Mouse (Mus musculus): ENCODE results near the gene Rasgrp2. TPM values are rescaled to one million over a fixed set of nuclear protein-coding genes. Genes with fewer than 3 reads are reported as not detected.

Rasgrp2 gene
- polyA plus RNA-seq, 1 experiment from 2014 or later = 32.0 TPM

Other genes with a start within 250 kb of the Rasgrp2 start
- not detected in 2 replicates for gene Majin, start 215.0 kb upstream of the Rasgrp2 start, polyA plus RNA-seq (2015; fragmentation: Nextera tagmentation; extraction: Ambion mirVana)
- 3.3 and 3.8 TPM in 2 replicates for gene Gpha2, start 173.0 kb upstream of the Rasgrp2 start, polyA plus RNA-seq (2015; fragmentation: Nextera tagmentation; extraction: Ambion mirVana)
- gene Ppp2r5b, start 163.5 kb upstream of the Rasgrp2 start, polyA plus RNA-seq (2015; fragmentation: Nextera tagmentation; extraction: Ambion mirVana) = 26.6 and 27.9 TPM in 2 replicates
- 10.3 and 10.5 TPM in 2 replicates for gene Atg2a, start 157.7 kb upstream of the Rasgrp2 start, polyA plus RNA-seq (2015; fragmentation: Nextera tagmentation; extraction: Ambion mirVana)
- gene Ehd1, start 122.6 kb upstream of the Rasgrp2 start, polyA plus RNA-seq (2015; fragmentation: Nextera tagmentation; extraction: Ambion mirVana) = 64.7 and 68.9 TPM in 2 replicates
- 0.91 and 0.92 TPM in 2 replicates for gene Cdc42bpg, start 92.9 kb upstream of the Rasgrp2 start, polyA plus RNA-seq (2015; fragmentation: Nextera tagmentation; extraction: Ambion mirVana)
- gene Men1, start 64.4 kb upstream of the Rasgrp2 start, polyA plus RNA-seq (2015; fragmentation: Nextera tagmentation; extraction: Ambion mirVana) = 91.6 and 92.4 TPM in 2 replicates
- gene Map4k2, start 58.2 kb upstream of the Rasgrp2 start, polyA plus RNA-seq (2015; fragmentation: Nextera tagmentation; extraction: Ambion mirVana) = 13.8 and 15.3 TPM in 2 replicates
- 137 and 151 TPM in 2 replicates for gene Sf1, start 35.6 kb upstream of the Rasgrp2 start, polyA plus RNA-seq (2015; fragmentation: Nextera tagmentation; extraction: Ambion mirVana)
- 3.7 and 5.4 TPM in 2 replicates for gene Pygm, start 14.9 kb upstream of the Rasgrp2 start, polyA plus RNA-seq (2015; fragmentation: Nextera tagmentation; extraction: Ambion mirVana)
- gene Nrxn2, start 19.4 kb downstream of the Rasgrp2 start, polyA plus RNA-seq (2015; fragmentation: Nextera tagmentation; extraction: Ambion mirVana) = 2.0 and 2.1 TPM in 2 replicates
- gene Slc22a12, start 143.7 kb downstream of the Rasgrp2 start, polyA plus RNA-seq (2015; fragmentation: Nextera tagmentation; extraction: Ambion mirVana) = not detected in 2 replicates

All from embryonic facial prominence, embryonic 13.5 days (tissue).